Mouse (Mus musculus): ENCODE measurements at regions not wholly inside any gene's neighbourhood (a gene's known extent, or its start where the extent isn't known, plus 50 kb on each side); places are given as distances from the start of the nearest gene placed in this dataset.

GRCm38 (mm10) chr8:115903853-115904420 is 196.3 kb upstream of the Maf start:
- DNase-seq: no peak

DNA sequence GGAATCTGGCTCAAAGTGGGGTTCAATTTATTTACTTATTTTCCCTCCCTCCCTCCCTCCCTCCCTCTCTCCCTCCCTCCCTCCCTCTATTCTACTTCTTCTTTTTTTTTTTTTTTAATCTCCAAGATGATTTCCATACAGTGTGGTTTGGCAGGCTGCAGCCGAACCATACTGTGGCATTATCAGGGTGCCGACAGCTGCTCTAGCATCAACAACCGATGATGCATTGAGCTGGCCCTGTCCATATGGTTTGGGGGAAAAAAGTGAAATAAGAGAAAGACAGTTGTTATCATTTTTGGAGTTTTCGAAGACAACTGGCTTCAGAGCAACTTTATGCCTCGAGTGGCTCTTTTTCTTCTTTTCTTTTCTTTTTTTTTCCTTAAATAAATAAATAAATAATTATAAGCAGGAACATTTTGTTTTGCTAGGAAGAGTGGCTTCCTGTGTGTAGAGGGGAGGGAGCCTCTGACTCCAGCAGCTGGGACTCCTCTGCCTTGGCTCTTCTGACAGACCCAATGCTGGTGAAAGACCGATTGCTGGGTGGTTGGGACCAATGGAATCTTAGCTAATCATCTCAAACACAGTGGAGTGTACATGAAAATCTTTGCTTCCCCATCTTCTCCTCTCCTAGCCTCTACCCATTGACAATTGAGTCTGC is 190.1 kb upstream of the Maf start:
- DNase-seq: no peak

DNA sequence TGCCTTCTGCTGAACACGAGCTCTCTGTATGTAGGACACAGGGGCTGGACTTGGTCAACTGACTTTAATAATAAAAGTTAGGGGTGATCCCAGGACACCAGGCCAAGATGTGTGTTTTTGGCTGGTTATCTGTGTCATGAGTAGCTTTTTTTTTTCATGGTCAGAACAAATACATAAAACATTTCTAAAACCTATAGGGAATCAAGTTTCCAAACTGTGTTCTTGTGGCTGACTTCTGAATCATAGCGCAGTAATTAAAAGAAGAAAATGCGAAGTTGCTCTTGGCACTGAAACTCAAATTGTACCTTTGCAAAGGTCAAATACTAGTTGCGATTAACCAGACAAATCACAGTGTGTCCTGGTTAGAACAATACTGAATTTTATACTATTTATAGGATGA is 189.5 kb upstream of the Maf start:
- no peak for DNase-seq

DNA sequence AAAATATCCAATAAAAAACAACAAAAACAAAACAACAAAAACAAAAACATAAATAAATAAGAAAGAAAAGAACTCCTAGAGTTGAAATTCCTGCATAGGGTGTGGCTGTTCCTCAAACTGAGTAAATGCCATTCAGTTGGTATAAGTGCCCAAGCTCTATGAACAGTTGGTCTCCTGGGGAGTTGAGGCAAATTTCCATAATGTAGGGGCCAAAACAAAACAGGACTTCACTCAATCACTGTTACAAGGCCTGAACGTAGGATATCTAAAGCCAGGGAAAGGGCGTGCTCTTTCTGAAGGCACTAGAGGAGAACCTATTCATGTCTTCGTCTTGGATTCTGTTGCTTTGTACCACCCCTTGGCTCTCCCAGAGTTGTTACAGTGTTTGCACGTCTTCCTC is 188.5 kb upstream of the Maf start:
- no peak for DNase-seq

- DNase-seq: no peak
Measured at GRCm38 (mm10) chr8:115888278-115888677, 180.7 kb upstream of the Maf start.

GRCm38 (mm10) chr8:115885121-115885743 is 177.6 kb upstream of the Maf start:
- no peak for DNase-seq

DNA sequence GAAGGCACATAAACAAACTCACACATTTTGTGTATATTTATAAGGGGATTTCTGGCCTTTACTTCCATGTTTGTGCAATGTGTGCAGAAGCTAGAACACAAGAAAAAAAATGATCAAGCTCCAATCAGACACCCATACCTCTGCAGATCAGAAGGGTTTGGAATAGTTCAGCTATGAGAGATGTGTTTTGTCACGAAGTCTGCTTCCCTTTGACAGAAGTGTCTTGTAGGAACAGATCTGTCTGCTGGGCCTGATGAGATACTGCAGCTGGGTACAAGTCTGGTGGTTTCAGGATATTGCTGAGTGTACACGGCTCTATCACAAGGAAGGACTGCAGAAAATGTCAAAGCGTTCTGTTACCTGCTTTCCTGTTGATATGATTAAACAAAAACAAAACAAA is 176.2 kb upstream of the Maf start:
- DNase-seq: no peak

DNA sequence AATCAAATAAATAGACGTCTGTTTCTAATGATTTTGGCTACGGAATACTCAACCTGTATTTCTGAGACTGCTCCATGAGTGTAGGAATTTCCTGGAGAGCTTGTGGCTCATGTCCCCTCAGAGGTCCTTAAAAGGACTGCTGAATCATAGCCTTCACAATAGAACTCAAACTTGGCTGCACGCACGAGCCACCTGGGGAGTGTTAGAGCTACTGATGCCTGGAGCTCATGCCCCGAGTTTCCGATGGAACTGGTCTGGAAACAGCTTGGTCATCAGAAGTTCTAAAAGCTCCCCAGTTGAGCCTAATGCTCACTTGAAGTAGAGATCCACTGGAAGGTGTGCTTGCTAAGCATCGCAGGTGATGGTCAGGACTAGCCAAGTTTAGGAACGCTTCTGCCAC is 174.3 kb upstream of the Maf start:
- DNase-seq: no peak

DNA sequence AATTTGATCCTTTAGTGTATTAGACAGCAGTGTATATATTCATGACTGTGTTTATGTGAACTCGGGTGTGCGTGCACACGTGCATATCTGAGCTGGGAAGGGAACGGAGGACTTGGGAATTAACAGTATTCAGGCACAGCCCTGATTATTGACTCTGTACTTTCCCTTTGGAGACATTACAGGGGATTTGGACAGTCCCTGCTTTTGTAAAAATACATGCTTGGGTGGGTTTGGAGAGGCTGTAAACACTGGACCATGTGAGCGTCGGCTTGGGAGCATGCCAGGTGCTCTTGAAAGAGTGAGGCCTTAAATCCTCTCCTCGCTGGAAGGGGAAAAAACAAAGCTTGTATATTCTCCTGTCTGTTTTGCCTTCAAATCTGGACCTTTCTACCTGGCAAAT is 167.2 kb upstream of the Maf start:
- DNase-seq: no peak

DNA sequence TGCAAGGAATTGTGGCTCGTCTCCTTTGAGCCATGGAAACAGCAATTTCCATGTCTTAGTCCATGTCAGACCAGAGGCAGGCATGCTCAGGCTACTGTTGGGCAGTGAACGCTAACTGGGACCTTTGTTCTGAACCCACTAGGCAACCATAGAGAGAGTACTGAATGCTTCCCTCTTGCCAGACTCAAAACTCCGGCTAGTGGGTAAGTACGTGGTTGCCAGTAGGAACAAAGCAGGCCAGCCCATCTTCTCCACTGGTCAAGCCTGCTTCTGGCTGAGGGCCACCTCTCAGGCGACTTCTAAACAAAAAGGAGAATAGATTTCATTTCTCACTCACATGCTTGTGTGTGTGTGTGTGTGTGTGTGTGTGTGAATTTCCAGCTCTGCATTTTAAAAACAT is 163.8 kb upstream of the Maf start:
- DNase-seq: no peak

GRCm38 (mm10) chr8:115861381-115861780 is 153.8 kb upstream of the Maf start:
- DNase-seq: no peak

- peak; percentile 11 for DNase-seq
Measured at GRCm38 (mm10) chr8:115859406-115859805, 151.8 kb upstream of the Maf start.

- no peak for DNase-seq
Measured at GRCm38 (mm10) chr8:115856816-115857215, 149.2 kb upstream of the Maf start.

- DNase-seq: peak; percentile 24
Measured at GRCm38 (mm10) chr8:115855934-115856629, 148.5 kb upstream of the Maf start.

- DNase-seq: peak; percentile 47
Measured at GRCm38 (mm10) chr8:115854209-115854900, 146.8 kb upstream of the Maf start.

- DNase-seq: no peak
Measured at GRCm38 (mm10) chr8:115850552-115850951, 143.0 kb upstream of the Maf start.

- no peak for DNase-seq
Measured at GRCm38 (mm10) chr8:115833391-115833790, 125.8 kb upstream of the Maf start.

- DNase-seq: no peak
Measured at GRCm38 (mm10) chr8:115831675-115832074, 124.1 kb upstream of the Maf start.

DNA sequence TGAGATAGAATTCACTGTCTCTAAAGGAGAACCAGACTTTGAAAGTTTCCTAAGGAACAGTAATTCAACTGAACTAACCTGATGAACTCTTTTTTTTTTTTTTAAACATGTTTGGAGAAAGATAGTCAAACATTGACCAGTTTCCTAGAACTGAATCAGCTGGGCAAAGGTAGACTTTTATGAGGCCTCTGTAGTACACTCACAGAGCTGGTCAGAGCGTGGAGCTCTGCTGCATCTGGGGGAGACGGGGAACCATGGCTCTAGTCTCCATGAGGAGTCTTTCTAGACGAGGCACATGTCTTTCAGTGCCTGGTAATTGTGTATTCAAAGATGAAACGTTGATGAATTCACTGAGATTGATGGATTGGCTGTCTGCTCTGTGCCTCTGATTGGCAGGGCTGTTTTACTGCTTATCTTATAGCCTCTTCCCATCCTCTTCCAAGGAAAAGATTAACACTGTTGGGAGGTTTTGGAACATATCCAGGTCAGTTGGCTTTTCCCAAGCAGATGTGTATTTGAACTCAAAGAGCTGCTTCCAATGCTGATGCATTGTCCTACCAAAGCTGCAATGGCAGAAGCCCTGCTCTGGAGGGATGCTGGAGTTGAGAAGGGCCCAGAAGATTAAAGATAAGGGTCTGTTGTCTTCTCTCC is 122.5 kb upstream of the Maf start:
- DNase-seq: no peak

DNA sequence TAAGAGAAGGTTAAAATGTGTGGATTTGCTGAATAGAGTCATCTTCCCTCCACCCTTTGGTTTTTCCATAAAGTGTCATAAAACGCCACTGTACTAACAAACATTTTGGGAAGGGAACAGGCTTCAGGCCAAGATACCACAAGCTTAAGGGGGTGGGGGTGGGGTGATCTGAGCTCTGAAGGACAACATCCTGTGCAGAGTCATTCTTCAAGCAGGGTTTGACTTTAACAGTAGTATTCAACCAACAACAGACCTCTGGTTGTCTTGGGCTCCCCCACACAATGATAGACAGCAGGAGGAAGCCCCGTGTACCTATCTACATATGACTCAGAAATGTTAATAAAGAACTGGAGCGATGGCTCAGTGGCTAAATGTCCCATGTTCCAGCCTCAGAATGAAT is 118.9 kb upstream of the Maf start:
- DNase-seq: no peak

DNA sequence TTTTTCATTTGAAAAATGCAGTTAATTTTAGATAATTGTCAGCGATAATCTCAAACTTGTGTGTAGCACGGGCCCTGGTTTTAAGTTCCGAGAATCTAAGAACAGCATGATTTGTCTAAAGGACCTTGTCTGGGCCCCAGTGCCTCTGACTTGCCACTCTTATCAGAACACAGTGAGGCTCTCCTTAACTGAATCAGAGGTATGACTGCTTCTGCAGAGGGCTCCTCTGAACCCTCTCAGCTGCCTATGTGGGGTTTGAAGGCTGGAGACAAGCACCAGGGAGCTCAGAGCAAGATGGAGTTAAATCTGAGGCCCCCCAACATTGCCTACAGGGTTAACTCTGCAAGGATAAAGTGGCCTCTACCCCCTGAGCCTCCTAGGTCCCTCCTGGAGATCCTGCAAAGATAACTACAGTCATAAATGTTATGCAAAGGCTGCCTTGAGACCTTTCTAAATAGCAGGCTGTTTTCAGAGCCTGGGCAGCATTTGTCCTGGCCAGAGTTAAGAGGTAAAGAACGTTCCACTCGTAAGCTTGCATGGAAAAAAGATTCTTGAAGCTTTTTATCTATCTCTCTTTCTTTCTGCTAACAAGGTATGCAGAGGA is 118.4 kb upstream of the Maf start:
- no peak for DNase-seq

DNA sequence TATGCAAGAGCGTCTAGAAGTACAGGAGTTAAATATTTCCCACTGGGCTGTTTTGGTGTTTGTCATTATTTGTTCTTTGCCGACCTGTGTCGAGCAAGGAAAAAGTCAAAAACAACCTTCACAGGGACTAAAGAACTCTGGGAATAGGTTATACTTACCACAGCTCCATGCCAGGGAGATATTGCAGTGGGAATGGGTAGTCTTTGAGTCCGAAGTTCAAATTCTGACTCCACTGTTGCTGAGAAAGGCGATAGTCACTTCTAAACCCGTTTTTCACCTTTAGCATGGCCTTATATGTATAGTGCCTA is 116.8 kb upstream of the Maf start:
- no peak for DNase-seq
